Mouse (Mus musculus): ENCODE measurements around the gene Ttc16. TPM values are rescaled to one million over a fixed set of nuclear protein-coding genes. Genes with fewer than 3 reads are reported as not detected.

The Ttc16 gene
- 0.41 TPM for polyA plus RNA-seq (2014; fragmentation: Illumina TruSeq; extraction: RNeasy Lipid Tissue Mini Kit (QIAGEN cat#74804); ENCODE audit: low replicate concordance)

DNA sequence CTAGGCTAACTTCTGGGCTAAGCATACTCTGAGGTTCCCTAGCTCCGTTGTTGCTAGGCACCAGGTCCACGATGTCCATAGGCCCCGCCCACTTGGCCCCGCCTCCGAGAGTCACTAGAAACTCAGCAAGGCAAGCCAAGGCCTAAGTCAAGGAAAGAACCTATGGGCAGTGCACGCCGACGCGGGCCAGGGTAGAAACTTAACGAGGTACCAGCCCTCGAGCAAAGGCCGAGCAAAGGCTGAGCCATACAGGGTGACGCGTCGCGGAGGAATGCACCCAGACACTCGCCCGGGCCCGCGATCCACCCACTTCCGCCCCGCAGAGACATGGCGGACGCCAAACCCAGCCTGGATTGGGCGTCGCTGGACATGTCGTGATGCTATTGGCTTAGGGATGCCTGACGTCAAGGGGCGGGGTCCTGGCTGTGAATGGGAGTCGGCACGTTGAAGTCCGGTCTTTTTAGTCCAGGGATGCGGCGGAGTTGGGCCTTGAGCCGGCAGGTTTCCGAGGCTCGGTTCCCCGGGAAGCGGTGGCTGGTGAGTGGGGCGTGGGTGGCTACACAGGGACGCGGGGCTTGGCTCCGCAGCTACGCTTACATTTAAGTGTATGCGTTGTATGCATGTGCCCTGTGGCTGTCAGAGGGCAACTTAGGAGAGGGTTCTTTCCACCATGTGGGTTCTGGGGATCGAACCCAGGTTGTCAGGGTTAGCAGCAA, at the start of gene Ttc16, which contains the start of gene Ptrh1:
TSS of gene Ttc16 (minus strand) at position 275 of the 716 bp plus-strand sequence.
TSS of gene Ptrh1 (plus strand) at position 428 of the 716 bp plus-strand sequence.

DNA sequence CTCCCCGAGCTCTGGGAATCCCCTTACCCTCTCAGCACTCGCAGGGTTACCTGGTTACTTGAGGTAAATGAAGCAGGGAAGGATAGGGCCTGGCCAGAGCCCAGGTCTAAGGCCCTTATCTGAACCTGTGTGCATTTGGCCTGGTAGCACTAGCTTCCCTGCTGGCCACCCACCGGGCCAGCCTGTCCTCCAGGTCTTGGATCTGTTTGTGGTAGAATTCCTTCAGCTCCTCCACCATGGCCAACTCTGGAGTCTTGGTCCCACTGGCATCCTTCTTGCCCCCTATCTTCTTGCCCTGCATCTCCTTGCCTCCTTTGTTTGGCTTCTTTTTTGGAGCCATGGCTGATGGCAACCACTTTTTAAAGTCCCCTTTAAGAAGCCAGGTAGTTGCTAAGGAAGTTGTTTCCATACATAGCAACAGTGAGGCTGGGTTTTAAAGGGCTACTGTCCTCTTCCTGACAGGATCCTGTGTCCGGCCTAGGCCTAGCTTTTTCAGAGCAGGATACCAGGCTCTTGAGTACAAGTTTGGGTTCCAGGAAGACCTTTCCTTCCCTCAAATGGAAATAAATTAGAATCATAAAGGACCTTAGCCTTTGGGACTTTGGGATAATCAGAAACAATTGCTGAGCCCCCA, 8.7 kb upstream of the Ttc16 start, which contains the start of gene Cfap157:
TSS of gene Cfap157 (minus strand) at position 381 of the 634 bp plus-strand sequence.

DNA sequence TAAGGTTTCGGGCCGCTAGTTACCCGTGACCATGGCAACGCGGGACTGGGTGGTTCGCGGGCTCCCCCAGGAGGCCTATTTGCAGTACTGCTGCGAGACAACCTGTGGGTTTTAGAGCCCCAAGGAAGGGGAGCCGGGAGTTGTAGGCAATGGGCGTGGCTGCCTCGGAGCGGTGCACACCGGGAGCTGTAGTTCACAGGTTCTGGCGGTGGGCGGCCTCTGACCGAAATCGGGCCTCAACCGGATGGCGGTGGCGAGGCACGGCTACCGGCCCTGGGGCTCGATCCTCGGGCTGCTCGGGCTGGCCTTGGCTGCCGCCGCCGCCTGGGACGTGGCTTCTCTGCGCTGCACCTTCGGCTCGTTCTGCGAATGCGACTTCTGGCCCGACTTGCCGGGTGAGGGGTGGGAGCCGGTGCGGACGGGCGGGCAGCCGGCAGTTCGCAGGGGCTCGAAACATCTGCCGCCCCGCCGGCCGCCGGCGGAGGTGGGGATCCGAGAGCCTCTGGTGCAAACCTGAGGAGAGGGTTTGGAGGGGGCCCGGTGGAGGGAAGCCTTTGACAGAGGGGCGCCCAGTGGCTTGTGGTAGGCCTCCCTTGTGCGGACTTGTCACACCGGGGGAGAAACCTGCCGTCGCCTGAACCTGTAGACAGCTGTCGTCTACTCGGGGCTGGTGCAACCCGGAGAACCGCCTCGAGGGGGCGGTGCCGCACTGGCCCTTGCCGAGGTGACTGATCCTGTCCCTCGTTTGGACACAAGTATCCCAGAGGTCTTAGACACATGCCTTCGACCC, 18.2 kb downstream of the Ttc16 start, which contains the start of gene Tor2a:
TSS of gene Tor2a (plus strand) at position 179 of the 790 bp plus-strand sequence.

DNA sequence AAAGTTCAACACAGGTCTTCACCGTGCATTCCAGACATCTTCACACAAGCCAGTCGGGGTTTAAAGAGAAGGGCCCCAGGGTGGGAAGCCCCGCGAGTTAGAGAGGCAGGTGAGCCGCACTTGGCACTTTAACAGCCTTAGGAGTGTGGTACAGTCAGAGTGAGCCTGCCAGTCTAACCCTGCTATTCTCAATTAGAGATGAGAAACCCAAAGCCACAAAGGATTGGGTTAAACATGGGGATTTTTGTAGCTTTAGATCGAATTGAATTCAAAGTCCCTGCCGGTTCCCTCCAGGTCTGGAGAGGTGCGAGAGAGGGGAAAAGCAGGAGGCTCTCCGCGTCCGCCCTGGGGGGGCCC, 34.5 kb downstream of the Ttc16 start, which contains the start of gene 6330409D20Rik:
TSS of gene 6330409D20Rik (minus strand) at position 101 of the 357 bp plus-strand sequence.

DNA sequence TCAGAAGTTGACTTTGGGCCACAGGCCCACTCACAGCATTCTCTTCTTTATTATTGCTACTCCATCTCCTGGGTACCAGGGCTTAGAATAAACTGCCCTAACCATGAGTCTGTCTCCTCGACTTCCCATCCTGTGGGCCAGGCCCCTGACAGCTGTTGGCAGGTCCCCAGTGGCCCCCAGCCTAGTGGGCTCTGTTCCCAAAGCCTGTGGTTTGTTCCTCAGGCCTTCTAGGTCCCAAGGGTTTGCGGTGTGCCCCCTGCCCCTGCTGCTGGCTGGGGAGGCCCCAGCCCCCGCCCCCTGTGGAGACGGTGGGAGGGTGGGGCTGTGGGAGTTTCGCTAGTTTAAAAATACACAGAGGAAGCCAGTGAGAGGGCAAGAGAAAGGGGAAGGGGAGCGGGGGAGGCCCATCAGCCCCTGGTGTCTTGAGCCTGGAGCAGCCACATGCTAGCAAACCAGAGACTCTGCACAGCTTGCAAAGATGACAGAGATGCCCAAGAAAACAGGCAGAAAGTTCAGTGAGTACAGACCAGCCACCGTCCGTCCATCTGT, 54.7 kb downstream of the Ttc16 start, which contains the start of gene Sh2d3c:
TSS of gene Sh2d3c (plus strand) at position 375 of the 549 bp plus-strand sequence.

DNA sequence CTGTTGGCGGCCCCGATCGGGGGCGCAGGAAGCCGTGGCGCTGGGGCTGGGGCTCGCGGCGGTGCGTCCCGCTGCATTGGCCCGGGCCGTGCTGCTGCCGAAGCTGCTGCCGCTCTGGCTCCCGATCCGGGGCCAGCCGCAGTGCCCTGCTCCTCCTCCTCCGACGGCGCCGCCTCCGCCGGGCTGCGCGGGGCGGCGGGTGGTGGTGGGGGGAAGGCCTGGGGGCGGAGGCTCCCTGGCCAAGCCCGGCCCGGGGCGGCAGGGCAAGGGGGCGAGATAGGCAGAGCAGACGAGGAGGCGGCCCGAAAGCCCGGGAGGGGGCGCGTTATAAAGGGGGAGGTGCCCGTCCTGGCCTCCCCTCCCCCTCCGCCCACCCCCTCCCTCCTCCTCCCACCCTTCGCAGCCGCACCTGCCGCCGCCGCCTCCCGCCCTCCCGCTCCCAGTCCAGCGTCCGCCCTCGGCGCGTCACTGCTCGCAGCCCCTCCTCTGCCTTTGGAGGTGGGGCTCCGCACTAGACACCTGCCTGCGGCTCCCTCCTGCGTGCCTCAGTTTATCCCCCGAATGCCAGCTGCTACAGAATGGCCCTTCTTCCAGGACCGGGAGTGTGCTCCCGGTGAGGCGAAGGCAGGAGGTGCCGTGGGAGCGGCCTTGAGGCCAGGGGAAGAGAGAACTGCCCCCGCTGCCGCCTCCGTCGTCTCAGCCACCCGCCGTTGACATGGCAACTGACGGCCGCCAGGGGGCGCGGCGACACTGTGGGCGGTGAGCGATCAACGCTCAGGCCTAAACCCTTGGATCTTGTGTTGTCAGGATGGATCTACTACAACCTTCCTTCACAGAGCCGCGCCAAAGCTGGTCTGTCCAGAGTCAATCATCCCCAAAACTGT, 62.3 kb downstream of the Ttc16 start, which contains the start of gene Cdk9:
TSS of gene Cdk9 (minus strand) at position 143 of the 884 bp plus-strand sequence.

Other genes with a start within 250 kb of the Ttc16 start
- 15.2 TPM for gene Fam102a, start 240.3 kb downstream of the Ttc16 start, polyA plus RNA-seq (2014; fragmentation: Illumina TruSeq; extraction: RNeasy Lipid Tissue Mini Kit (QIAGEN cat#74804); ENCODE audit: low replicate concordance)
- gene Dpm2, start 204.8 kb downstream of the Ttc16 start, polyA plus RNA-seq (2014; fragmentation: Illumina TruSeq; extraction: RNeasy Lipid Tissue Mini Kit (QIAGEN cat#74804); ENCODE audit: low replicate concordance), result 2.4 TPM
- not detected for gene Pip5kl1, start 200.8 kb downstream of the Ttc16 start, polyA plus RNA-seq (2014; fragmentation: Illumina TruSeq; extraction: RNeasy Lipid Tissue Mini Kit (QIAGEN cat#74804); ENCODE audit: low replicate concordance)
- not detected for gene 9430097D07Rik, start 199.9 kb downstream of the Ttc16 start, polyA plus RNA-seq (2014; fragmentation: Illumina TruSeq; extraction: RNeasy Lipid Tissue Mini Kit (QIAGEN cat#74804); ENCODE audit: low replicate concordance)
- gene St6galnac4, start 188.5 kb downstream of the Ttc16 start, polyA plus RNA-seq (2014; fragmentation: Illumina TruSeq; extraction: RNeasy Lipid Tissue Mini Kit (QIAGEN cat#74804); ENCODE audit: low replicate concordance), result 0.59 TPM
- gene St6galnac6, start 175.9 kb downstream of the Ttc16 start, polyA plus RNA-seq (2014; fragmentation: Illumina TruSeq; extraction: RNeasy Lipid Tissue Mini Kit (QIAGEN cat#74804); ENCODE audit: low replicate concordance), result 0.30 TPM
- 0.33 TPM for gene Ak1, start 153.9 kb downstream of the Ttc16 start, polyA plus RNA-seq (2014; fragmentation: Illumina TruSeq; extraction: RNeasy Lipid Tissue Mini Kit (QIAGEN cat#74804); ENCODE audit: low replicate concordance)
- 0.11 TPM for gene Eng, start 129.0 kb downstream of the Ttc16 start, polyA plus RNA-seq (2014; fragmentation: Illumina TruSeq; extraction: RNeasy Lipid Tissue Mini Kit (QIAGEN cat#74804); ENCODE audit: low replicate concordance)
- not detected for gene Fpgs, start 71.5 kb downstream of the Ttc16 start, polyA plus RNA-seq (2014; fragmentation: Illumina TruSeq; extraction: RNeasy Lipid Tissue Mini Kit (QIAGEN cat#74804); ENCODE audit: low replicate concordance)
- 31.9 TPM for gene Cdk9, start 62.6 kb downstream of the Ttc16 start, polyA plus RNA-seq (2014; fragmentation: Illumina TruSeq; extraction: RNeasy Lipid Tissue Mini Kit (QIAGEN cat#74804); ENCODE audit: low replicate concordance)
- gene Sh2d3c, start 54.6 kb downstream of the Ttc16 start, polyA plus RNA-seq (2014; fragmentation: Illumina TruSeq; extraction: RNeasy Lipid Tissue Mini Kit (QIAGEN cat#74804); ENCODE audit: low replicate concordance), result 0.19 TPM
- not detected for gene 6330409D20Rik, start 34.6 kb downstream of the Ttc16 start, polyA plus RNA-seq (2014; fragmentation: Illumina TruSeq; extraction: RNeasy Lipid Tissue Mini Kit (QIAGEN cat#74804); ENCODE audit: low replicate concordance)
- 1.3 TPM for gene Tor2a, start 18.4 kb downstream of the Ttc16 start, polyA plus RNA-seq (2014; fragmentation: Illumina TruSeq; extraction: RNeasy Lipid Tissue Mini Kit (QIAGEN cat#74804); ENCODE audit: low replicate concordance)
- gene Ptrh1, start 153 bp upstream of the Ttc16 start, polyA plus RNA-seq (2014; fragmentation: Illumina TruSeq; extraction: RNeasy Lipid Tissue Mini Kit (QIAGEN cat#74804); ENCODE audit: low replicate concordance), result 0.82 TPM
- gene Cfap157, start 8.8 kb upstream of the Ttc16 start, polyA plus RNA-seq (2014; fragmentation: Illumina TruSeq; extraction: RNeasy Lipid Tissue Mini Kit (QIAGEN cat#74804); ENCODE audit: low replicate concordance), result not detected
- gene Stxbp1, start 71.6 kb upstream of the Ttc16 start, polyA plus RNA-seq (2014; fragmentation: Illumina TruSeq; extraction: RNeasy Lipid Tissue Mini Kit (QIAGEN cat#74804); ENCODE audit: low replicate concordance), result 2.4 TPM
- gene Fam129b, start 100.5 kb upstream of the Ttc16 start, polyA plus RNA-seq (2014; fragmentation: Illumina TruSeq; extraction: RNeasy Lipid Tissue Mini Kit (QIAGEN cat#74804); ENCODE audit: low replicate concordance), result 0.15 TPM
- gene Rpl12, start 185.9 kb upstream of the Ttc16 start, polyA plus RNA-seq (2014; fragmentation: Illumina TruSeq; extraction: RNeasy Lipid Tissue Mini Kit (QIAGEN cat#74804); ENCODE audit: low replicate concordance), result 102 TPM
- 2.8 TPM for gene Lrsam1, start 186.0 kb upstream of the Ttc16 start, polyA plus RNA-seq (2014; fragmentation: Illumina TruSeq; extraction: RNeasy Lipid Tissue Mini Kit (QIAGEN cat#74804); ENCODE audit: low replicate concordance)
- not detected for gene Slc2a8, start 206.4 kb upstream of the Ttc16 start, polyA plus RNA-seq (2014; fragmentation: Illumina TruSeq; extraction: RNeasy Lipid Tissue Mini Kit (QIAGEN cat#74804); ENCODE audit: low replicate concordance)